Mouse (Mus musculus): ENCODE results near the gene Prrg1. TPM values are rescaled to one million over a fixed set of nuclear protein-coding genes. Genes with fewer than 3 reads are reported as not detected.

Prrg1 gene
- total and polyA plus RNA-seq, 3 experiments, result 0.16 TPM; not detected in 2

DNA sequence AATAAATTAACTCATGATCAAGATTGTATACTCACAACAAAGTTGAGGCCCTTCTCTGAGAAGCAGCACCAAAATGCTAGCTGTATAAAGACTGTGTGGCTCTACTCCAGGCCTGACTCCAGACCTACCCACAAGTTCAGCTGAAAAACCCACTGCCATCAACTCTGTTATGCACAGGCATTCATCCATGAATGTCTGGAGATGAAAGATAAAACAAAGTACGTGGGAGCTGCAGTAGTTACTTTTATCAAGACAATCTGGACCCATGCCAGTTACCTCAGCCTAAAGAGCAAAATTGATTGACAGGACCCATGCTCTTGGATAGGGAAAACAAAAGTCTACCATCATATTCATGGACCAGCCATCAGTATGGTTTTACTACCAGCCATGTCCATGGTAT, 31.0 kb downstream of the Prrg1 start:
- no peaks in the 10 kb centered on the region for H3K9me3 ChIP-seq (replicated peaks)
- TF ChIP-seq TAL1 (conservative IDR thresholded peaks at IDR 0.05; ENCODE audit: low read depth, low read length) (no peak), GATA1 (IDR thresholded peaks at IDR 0.05; ENCODE audit: borderline replicate concordance, low read length) (no peak)

GRCm38 (mm10) chrX:78547696-78548095, 36.0 kb downstream of the Prrg1 start:
- no peak for DNase-seq (ENCODE audit: low spot score)
- TF ChIP-seq TAL1 (conservative IDR thresholded peaks at IDR 0.05; ENCODE audit: low read depth, low read length) (no peak), CTCF (IDR thresholded peaks at IDR 0.05; ENCODE audit: low read depth, low read length) (no peak), POLR2AphosphoS5 (IDR thresholded peaks at IDR 0.05; ENCODE audit: insufficient replicate concordance, low read depth, low read length) (no peak), GATA1 (IDR thresholded peaks at IDR 0.05; ENCODE audit: borderline replicate concordance, low read length) (no peak), GATA2 (IDR thresholded peaks at IDR 0.05; ENCODE audit: borderline replicate concordance, low read depth, low read length) (no peak)
- no peak for ATAC-seq (ENCODE audit: extremely low read depth, insufficient number of reproducible peaks, low FRiP score, poor library complexity, severe bottlenecking)
- H3K27me3 ChIP-seq (ENCODE audit: insufficient read depth, low read length), result no peaks in the 10 kb centered on the region
- H3K4me1 ChIP-seq (ENCODE audit: insufficient read depth, low read depth, low read length), result no peaks in the 10 kb centered on the region
- no peaks in the 10 kb centered on the region for H3K9me3 ChIP-seq (replicated peaks)
- no peak overlapping the region for H3K4me3 ChIP-seq (ENCODE audit: low read depth, low read length)
- H3K36me3 ChIP-seq (replicated peaks), result no peaks in the 10 kb centered on the region

More for the DNA sequence above, 31.0 kb downstream of the Prrg1 start:
- Histone ChIP-seq H3K36me3 (replicated peaks) (no peaks in the 10 kb centered on the region), H3K4me1 (ENCODE audit: insufficient read depth, low read depth, low read length) (no peaks in the 10 kb centered on the region), H3K4me3 (ENCODE audit: low read depth, low read length) (no peak overlapping the region), H3K27me3 (ENCODE audit: insufficient read depth, low read length) (no peaks in the 10 kb centered on the region)
- ATAC-seq (ENCODE audit: extremely low read depth, insufficient number of reproducible peaks, low FRiP score, poor library complexity, severe bottlenecking) (no peak), DNase-seq (ENCODE audit: low spot score) (no peak)

GRCm38 (mm10) chrX:78539734-78540133, 44.0 kb downstream of the Prrg1 start:
- H3K27me3 ChIP-seq (ENCODE audit: insufficient read depth, low read length), result no peaks in the 10 kb centered on the region
- DNase-seq (ENCODE audit: low spot score), result no peak
- H3K9me3 ChIP-seq (replicated peaks), result no peaks in the 10 kb centered on the region
- no peaks in the 10 kb centered on the region for H3K36me3 ChIP-seq (replicated peaks)
- TF ChIP-seq TAL1 (conservative IDR thresholded peaks at IDR 0.05; ENCODE audit: low read depth, low read length) (no peak), GATA1 (IDR thresholded peaks at IDR 0.05; ENCODE audit: borderline replicate concordance, low read length) (no peak), POLR2AphosphoS5 (IDR thresholded peaks at IDR 0.05; ENCODE audit: insufficient replicate concordance, low read depth, low read length) (no peak), GATA2 (IDR thresholded peaks at IDR 0.05; ENCODE audit: borderline replicate concordance, low read depth, low read length) (no peak), CTCF (IDR thresholded peaks at IDR 0.05; ENCODE audit: low read depth, low read length) (no peak)
- no peak for ATAC-seq (ENCODE audit: extremely low read depth, insufficient number of reproducible peaks, low FRiP score, poor library complexity, severe bottlenecking)
- H3K4me1 ChIP-seq (ENCODE audit: insufficient read depth, low read depth, low read length), result no peaks in the 10 kb centered on the region
- H3K4me3 ChIP-seq (ENCODE audit: low read depth, low read length), result no peak overlapping the region

DNA sequence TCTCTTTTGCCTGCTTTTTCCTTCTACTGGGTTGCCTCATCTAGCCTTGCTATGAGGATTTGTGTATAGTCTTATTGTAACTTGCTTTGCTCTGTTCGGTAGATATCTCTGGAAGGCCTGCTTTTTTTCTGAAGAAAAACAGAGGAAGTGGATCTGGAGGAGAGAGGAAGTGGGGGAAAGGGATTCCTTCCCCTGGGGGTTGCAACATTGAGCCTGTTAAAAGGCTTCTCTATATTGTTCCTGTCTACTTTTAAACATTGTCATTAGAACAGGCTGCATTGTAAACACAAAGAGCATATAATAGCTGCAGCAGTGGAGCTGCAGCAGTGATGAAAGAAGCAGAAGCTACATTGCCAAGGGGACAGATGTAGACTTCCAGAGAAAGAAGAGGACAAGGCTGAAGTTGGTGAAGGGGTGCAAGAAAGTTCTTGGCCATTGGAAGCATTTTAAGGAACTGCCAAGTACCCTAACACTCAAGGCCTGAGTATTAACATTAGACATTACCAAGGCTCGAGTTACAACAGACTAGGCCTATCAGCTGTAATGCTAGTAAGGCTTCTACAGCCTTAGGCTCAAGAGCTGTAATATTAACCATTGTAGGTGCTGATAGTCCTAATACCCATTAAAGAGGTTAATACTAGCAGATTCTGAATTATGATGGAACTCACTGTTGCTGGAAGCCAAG, 44.9 kb downstream of the Prrg1 start:
- H3K27me3 ChIP-seq (ENCODE audit: insufficient read depth, low read length), result no peaks in the 10 kb centered on the region
- H3K4me3 ChIP-seq (ENCODE audit: low read depth, low read length), result no peak overlapping the region
- H3K4me1 ChIP-seq (ENCODE audit: insufficient read depth, low read depth, low read length), result no peaks in the 10 kb centered on the region
- DNase-seq (ENCODE audit: low spot score) (no peak), ATAC-seq (ENCODE audit: extremely low read depth, insufficient number of reproducible peaks, low FRiP score, poor library complexity, severe bottlenecking) (no peak)
- H3K36me3 ChIP-seq (replicated peaks), result no peaks in the 10 kb centered on the region
- H3K9me3 ChIP-seq (replicated peaks), result no peaks in the 10 kb centered on the region
- TF ChIP-seq GATA2 (IDR thresholded peaks at IDR 0.05; ENCODE audit: borderline replicate concordance, low read depth, low read length), result no peak
- TF ChIP-seq POLR2AphosphoS5 (IDR thresholded peaks at IDR 0.05; ENCODE audit: insufficient replicate concordance, low read depth, low read length), result no peak
- no peak for TF ChIP-seq GATA1 (IDR thresholded peaks at IDR 0.05; ENCODE audit: borderline replicate concordance, low read length)
- TF ChIP-seq CTCF (IDR thresholded peaks at IDR 0.05; ENCODE audit: low read depth, low read length), result no peak
- TF ChIP-seq TAL1 (conservative IDR thresholded peaks at IDR 0.05; ENCODE audit: low read depth, low read length), result no peak

GRCm38 (mm10) chrX:78518301-78518700, 65.4 kb downstream of the Prrg1 start:
- DNase-seq (ENCODE audit: low spot score) (no peak), ATAC-seq (ENCODE audit: extremely low read depth, insufficient number of reproducible peaks, low FRiP score, poor library complexity, severe bottlenecking) (no peak)
- TF ChIP-seq GATA1 (IDR thresholded peaks at IDR 0.05; ENCODE audit: borderline replicate concordance, low read length), result no peak
- no peak for TF ChIP-seq TAL1 (conservative IDR thresholded peaks at IDR 0.05; ENCODE audit: low read depth, low read length)
- TF ChIP-seq CTCF (IDR thresholded peaks at IDR 0.05; ENCODE audit: low read depth, low read length), result no peak
- TF ChIP-seq POLR2AphosphoS5 (IDR thresholded peaks at IDR 0.05; ENCODE audit: insufficient replicate concordance, low read depth, low read length), result no peak
- no peak for TF ChIP-seq GATA2 (IDR thresholded peaks at IDR 0.05; ENCODE audit: borderline replicate concordance, low read depth, low read length)
- H3K4me3 ChIP-seq (ENCODE audit: low read depth, low read length), result no peak overlapping the region
- no peaks in the 10 kb centered on the region for H3K27me3 ChIP-seq (ENCODE audit: insufficient read depth, low read length)
- no peaks in the 10 kb centered on the region for H3K4me1 ChIP-seq (ENCODE audit: insufficient read depth, low read depth, low read length)
- no peaks in the 10 kb centered on the region for H3K36me3 ChIP-seq (replicated peaks)
- H3K9me3 ChIP-seq (replicated peaks), result no peaks in the 10 kb centered on the region

DNA sequence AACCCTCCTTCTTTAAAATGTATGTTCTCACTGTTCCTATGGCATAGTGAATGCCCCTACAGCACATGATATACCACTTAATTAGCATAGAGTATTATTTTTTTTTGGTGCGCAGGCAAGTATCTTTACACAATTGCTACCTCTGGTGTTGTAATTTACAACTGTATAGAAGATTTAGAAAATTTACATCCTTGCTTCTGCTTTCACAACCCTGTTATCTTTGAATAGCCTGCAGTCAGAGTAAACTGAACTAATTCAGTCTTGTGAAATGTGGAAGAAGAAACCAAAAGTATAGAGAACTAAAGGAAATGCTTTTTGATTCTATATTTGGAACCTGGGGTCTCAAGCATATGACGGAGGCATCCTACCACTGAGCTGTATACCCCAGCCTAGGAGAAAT, 100.7 kb downstream of the Prrg1 start:
- Histone ChIP-seq H3K4me3 (ENCODE audit: low read depth, low read length) (no peak overlapping the region), H3K9me3 (replicated peaks) (no peaks in the 10 kb centered on the region), H3K27me3 (ENCODE audit: insufficient read depth, low read length) (no peaks in the 10 kb centered on the region), H3K36me3 (replicated peaks) (no peaks in the 10 kb centered on the region), H3K4me1 (ENCODE audit: insufficient read depth, low read depth, low read length) (no peaks in the 10 kb centered on the region)
- DNase-seq (ENCODE audit: low spot score) (no peak), ATAC-seq (ENCODE audit: extremely low read depth, insufficient number of reproducible peaks, low FRiP score, poor library complexity, severe bottlenecking) (no peak)
- TF ChIP-seq GATA2 (IDR thresholded peaks at IDR 0.05; ENCODE audit: borderline replicate concordance, low read depth, low read length) (no peak), CTCF (IDR thresholded peaks at IDR 0.05; ENCODE audit: low read depth, low read length) (no peak), POLR2AphosphoS5 (IDR thresholded peaks at IDR 0.05; ENCODE audit: insufficient replicate concordance, low read depth, low read length) (no peak), GATA1 (IDR thresholded peaks at IDR 0.05; ENCODE audit: borderline replicate concordance, low read length) (no peak)
